Mouse (Mus musculus): ENCODE measurements around the gene Ssbp2.

- TF ChIP-seq POLR2AphosphoS5 (IDR thresholded peaks at IDR 0.05; ENCODE audit: insufficient replicate concordance, low read depth, low read length) (no peak), CTCF (IDR thresholded peaks at IDR 0.05; ENCODE audit: low read depth, low read length) (no peak)
These were observed 135.2 kb downstream of the Ssbp2 start for GRCm38 (mm10) chr13:91595284-91595683.

Measured in G1E (cell line).